Mouse (Mus musculus) lung, adult 2 months (tissue): ENCODE results near the gene Dio3.

Source experiments
- CTCF ChIP-seq: fragments of 200-500 bp; IDR thresholded peaks from 2 replicates; pipeline ENCODE4 v1.5.1; 2011; ENCODE audit warnings: mild to moderate bottlenecking, low read length, control low read depth; ENCODE audit not compliant: insufficient read depth
- POLR2A ChIP-seq: fragments of 200-500 bp; IDR thresholded peaks from 2 replicates; pipeline ENCODE4 v1.6.1; 2011; ENCODE audit warnings: low read depth, mild to moderate bottlenecking, control low read depth, low read length, borderline replicate concordance; ENCODE audit errors: extremely low read depth

DNA sequence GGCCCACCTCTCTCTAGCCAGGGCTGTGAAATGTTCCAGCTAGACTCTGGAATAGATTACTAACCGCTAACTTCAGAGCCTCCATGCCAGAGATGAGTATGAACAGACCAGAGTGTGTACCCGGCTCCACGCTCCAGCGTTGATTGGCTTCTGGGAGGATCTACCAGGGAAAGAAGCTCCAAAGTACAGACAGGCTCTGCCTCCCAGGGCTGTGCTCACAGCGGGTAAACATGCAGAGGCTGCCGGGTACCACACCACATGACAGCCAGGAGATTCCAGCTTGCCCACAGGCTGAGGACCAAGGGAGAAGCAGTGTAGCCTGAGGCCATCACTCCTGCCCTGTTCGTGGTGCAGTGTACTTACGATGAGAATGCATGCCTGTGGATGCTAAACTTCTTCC is 48.1 kb upstream of the Dio3 start:
- TF ChIP-seq POLR2A (no peak), CTCF (no peak)
